ENCODE assay signal across 13 mouse cellular contexts in the genomic region with DNA sequence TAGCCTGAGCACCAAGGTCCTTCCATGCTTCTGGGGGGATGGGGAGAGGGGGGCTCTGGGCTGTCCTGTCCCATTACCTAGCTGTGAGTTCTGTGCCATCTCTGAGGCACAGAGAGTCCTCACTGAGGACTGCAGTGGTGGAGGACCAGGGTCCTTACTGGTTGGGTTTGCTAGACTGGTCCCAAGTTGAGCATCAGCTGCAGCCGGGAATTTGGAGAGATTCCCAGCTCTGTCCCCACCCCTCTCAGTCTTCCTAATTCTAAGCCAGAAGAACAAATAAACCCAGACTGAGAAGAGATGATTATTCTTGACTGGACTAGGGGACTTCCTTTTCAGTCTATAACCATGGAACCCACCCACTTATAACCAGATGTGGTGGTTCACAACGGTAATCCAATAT. TPM values are rescaled to one million over a fixed set of nuclear protein-coding genes. Genes with fewer than 3 reads are reported as not detected.
DNase-seq lines count a peak whose midpoint lies in the region; ATAC-seq and TF ChIP-seq lines count a peak whose summit lies in the region.
"Had no signal": no experiment of that assay in that cellular context is flagged by ENCODE, and none has a peak within 500 bp of the region (broad histone marks: within the 10 kb centered on the region; RNA-seq: fewer than 3 reads in every experiment).

No protein-coding gene starts in this region.

- WGBS in intestine, embryonic 15.5 days = 40% methylated on average over 2 of the region's 2 CpGs
- WGBS in intestine, postnatal 0 days = 31% methylated on average over 2 of the region's 2 CpGs
- 51% methylated on average over 2 of the region's 2 CpGs for WGBS in intestine, embryonic 16.5 days

- TF ChIP-seq CTCF in intestine, postnatal 0 days (IDR thresholded peaks at IDR 0.05; ENCODE audit: low read depth) = no peak
- no peak for TF ChIP-seq CTCF in brain, embryonic 14.5 days (IDR thresholded peaks at IDR 0.05; ENCODE audit: borderline replicate concordance, extremely low read depth, insufficient read depth, insufficient read length)

- no peak overlapping the region for H3K27ac ChIP-seq in intestine, embryonic 15.5 days
- H3K27ac ChIP-seq in intestine, postnatal 0 days (ENCODE audit: low read depth, low read length) = no peak overlapping the region
- no peak overlapping the region; the same call in 1 of the 2 replicates for H3K27ac ChIP-seq in intestine, embryonic 16.5 days (ENCODE audit: low read length)
- H3K27ac ChIP-seq: embryonic facial prominence, embryonic 12.5 days had no signal

- TF ChIP-seq POLR2A in brain, embryonic 14.5 days (IDR thresholded peaks at IDR 0.05; ENCODE audit: borderline replicate concordance, extremely low read depth, insufficient read depth, insufficient read length, poor library complexity, severe bottlenecking) = no peak

- intact Hi-C loops in left cerebral cortex, postnatal 10 days (cut with DNase I) = no loop called here

- no peak overlapping the region for H3K9ac ChIP-seq in intestine, embryonic 15.5 days
- H3K9ac ChIP-seq in intestine, postnatal 0 days (ENCODE audit: low read depth, low read length) = no peak overlapping the region
- H3K9ac ChIP-seq in intestine, embryonic 16.5 days (ENCODE audit: low read depth, low read length) = peak overlapping the region; percentile 29; the same call in 1 of the 2 replicates
- H3K9ac ChIP-seq: embryonic facial prominence, embryonic 12.5 days had no signal

- no peaks in the 10 kb centered on the region for H3K9me3 ChIP-seq in intestine, embryonic 15.5 days
- no peaks in the 10 kb centered on the region for H3K9me3 ChIP-seq in intestine, postnatal 0 days (ENCODE audit: control insufficient read depth)
- H3K9me3 ChIP-seq in intestine, embryonic 16.5 days (ENCODE audit: control insufficient read depth, low read length) = no peaks in the 10 kb centered on the region
- H3K9me3 ChIP-seq: embryonic facial prominence, embryonic 12.5 days had no signal

- peak; percentile 59 for DNase-seq in Muller cell, postnatal 12 days (ENCODE audit: inconsistent ontology term)
- DNase-seq in brain, embryonic 14.5 days (ENCODE audit: low read depth) = peak; percentile 21
- DNase-seq in left cerebral cortex, postnatal 10 days (ENCODE audit: extremely low spot score in 1 of 2, low spot score in 2 of 2) = no peak
- no peak for DNase-seq in urinary bladder, postnatal 36 days (ENCODE audit: low spot score in 2 of 2)
- DNase-seq: cerebellum, adult 8-10 months; layer of hippocampus, adult 9-11 months; liver; lung, postnatal 4 days had no signal

- H3K4me1 ChIP-seq in intestine, embryonic 15.5 days (replicated peaks) = peaks cover 4% of the 10 kb centered on the region; the same call in 1 of the 2 replicates
- no peaks in the 10 kb centered on the region; the same call in 1 of the 2 replicates for H3K4me1 ChIP-seq in intestine, postnatal 0 days (replicated peaks; ENCODE audit: control insufficient read depth, insufficient read depth, low read length)
- H3K4me1 ChIP-seq in intestine, embryonic 16.5 days (ENCODE audit: control insufficient read depth, insufficient read depth, low read length) = peaks cover 11% of the 10 kb centered on the region; the same call in 1 of the 2 replicates

- peak overlapping the region; percentile 24 for H3K4me2 ChIP-seq in intestine, embryonic 15.5 days (replicated peaks)
- H3K4me2 ChIP-seq in intestine, postnatal 0 days (replicated peaks; ENCODE audit: low read depth) = no peak overlapping the region
- H3K4me2 ChIP-seq in intestine, embryonic 16.5 days (ENCODE audit: low read depth, low read length) = no peak overlapping the region

- no peak for ATAC-seq in intestine, embryonic 15.5 days
- ATAC-seq in intestine, postnatal 0 days = no peak
- ATAC-seq in intestine, embryonic 16.5 days = no peak
- no peak for ATAC-seq in inflammation-experienced regulatory T-cells, adult 6 months

- H3K36me3 ChIP-seq in intestine, embryonic 15.5 days = no peaks in the 10 kb centered on the region
- no peaks in the 10 kb centered on the region for H3K36me3 ChIP-seq in intestine, postnatal 0 days (ENCODE audit: control insufficient read depth, insufficient read depth)
- no peaks in the 10 kb centered on the region for H3K36me3 ChIP-seq in intestine, embryonic 16.5 days (ENCODE audit: control insufficient read depth, insufficient read depth, low read length)
- H3K36me3 ChIP-seq: embryonic facial prominence, embryonic 12.5 days had no signal

- H3K4me3 ChIP-seq in intestine, embryonic 15.5 days (replicated peaks) = no peak overlapping the region
- no peak overlapping the region for H3K4me3 ChIP-seq in intestine, postnatal 0 days (ENCODE audit: low read depth, low read length)
- no peak overlapping the region for H3K4me3 ChIP-seq in intestine, embryonic 16.5 days (ENCODE audit: low read length)
- H3K4me3 ChIP-seq: embryonic facial prominence, embryonic 12.5 days had no signal

- no peaks in the 10 kb centered on the region for H3K27me3 ChIP-seq in intestine, embryonic 15.5 days (replicated peaks)
- no peaks in the 10 kb centered on the region for H3K27me3 ChIP-seq in intestine, postnatal 0 days (replicated peaks; ENCODE audit: control insufficient read depth, insufficient read depth, low read length)
- H3K27me3 ChIP-seq in intestine, embryonic 16.5 days (replicated peaks; ENCODE audit: control insufficient read depth, insufficient read depth, low read length) = no peaks in the 10 kb centered on the region
- H3K27me3 ChIP-seq: embryonic facial prominence, embryonic 12.5 days had no signal

RNA-seq across cellular contexts. Expression of a gene that starts 4.5 kb away (rescaled TPM):
- 0.83 and 1.5 TPM in 2 replicates for polyA plus RNA-seq in intestine, embryonic 15.5 days (2015; fragmentation: Nextera tagmentation; extraction: Ambion mirVana)
- 0.80 and 1.6 TPM in 2 replicates for polyA plus RNA-seq in intestine, postnatal 0 days (2015; fragmentation: Nextera tagmentation; extraction: Ambion mirVana)
- polyA plus RNA-seq in brain, embryonic 14.5 days (2012; rRNA removed) = 1.7 and 3.6 TPM in 2 replicates
- 1.4 and 1.6 TPM in 2 replicates for polyA plus RNA-seq in intestine, embryonic 16.5 days (2015; fragmentation: Nextera tagmentation; extraction: Ambion mirVana)
- total RNA-seq in left cerebral cortex, postnatal 10 days (2021) = 1 to 10 TPM; 1.3 to 2.7 TPM
- under 1 TPM; 0.36 to 0.78 (median 0.53) TPM for polyA plus RNA-seq in inflammation-experienced regulatory T-cells, adult 6 months (2017; shearing (Covaris generic))

RNA-seq across cellular contexts. Expression of a gene that starts 4.6 kb away (rescaled TPM):
- polyA plus RNA-seq in intestine, embryonic 15.5 days (2015; fragmentation: Nextera tagmentation; extraction: Ambion mirVana) = 16.5 and 17.0 TPM in 2 replicates
- polyA plus RNA-seq in intestine, postnatal 0 days (2015; fragmentation: Nextera tagmentation; extraction: Ambion mirVana) = 7.4 and 9.0 TPM in 2 replicates
- polyA plus RNA-seq in brain, embryonic 14.5 days (2012; rRNA removed) = 13.5 and 14.5 TPM in 2 replicates
- polyA plus RNA-seq in intestine, embryonic 16.5 days (2015; fragmentation: Nextera tagmentation; extraction: Ambion mirVana) = 17.3 and 19.1 TPM in 2 replicates
- 10 to 100 TPM; 25.5 to 28.5 TPM for total RNA-seq in left cerebral cortex, postnatal 10 days (2021)
- 10 to 100 TPM; 30.4 to 76.6 (median 56.4) TPM for polyA plus RNA-seq in inflammation-experienced regulatory T-cells, adult 6 months (2017; shearing (Covaris generic))

RNA-seq across cellular contexts. Expression of a gene that starts 20.4 kb away (rescaled TPM):
- polyA plus RNA-seq in intestine, embryonic 15.5 days (2015; fragmentation: Nextera tagmentation; extraction: Ambion mirVana) = 209 and 229 TPM in 2 replicates
- 199 and 218 TPM in 2 replicates for polyA plus RNA-seq in intestine, postnatal 0 days (2015; fragmentation: Nextera tagmentation; extraction: Ambion mirVana)
- 92.0 and 111 TPM in 2 replicates for polyA plus RNA-seq in brain, embryonic 14.5 days (2012; rRNA removed)
- 251 and 266 TPM in 2 replicates for polyA plus RNA-seq in intestine, embryonic 16.5 days (2015; fragmentation: Nextera tagmentation; extraction: Ambion mirVana)
- total RNA-seq in left cerebral cortex, postnatal 10 days (2021) = 100 to 1,000 TPM; 114 to 127 TPM
- polyA plus RNA-seq in inflammation-experienced regulatory T-cells, adult 6 months (2017; shearing (Covaris generic)) = 100 to 1,000 TPM; 119 to 153 (median 121) TPM

RNA-seq across cellular contexts. Expression of a gene that starts 24.1 kb away (rescaled TPM):
- polyA plus RNA-seq in intestine, embryonic 15.5 days (2015; fragmentation: Nextera tagmentation; extraction: Ambion mirVana) = 2.1 and 2.8 TPM in 2 replicates
- polyA plus RNA-seq in intestine, postnatal 0 days (2015; fragmentation: Nextera tagmentation; extraction: Ambion mirVana) = 0.73 and 1.2 TPM in 2 replicates
- 0.25 and 0.44 TPM in 2 replicates for polyA plus RNA-seq in brain, embryonic 14.5 days (2012; rRNA removed)
- polyA plus RNA-seq in intestine, embryonic 16.5 days (2015; fragmentation: Nextera tagmentation; extraction: Ambion mirVana) = 2.9 and 3.3 TPM in 2 replicates
- total RNA-seq in left cerebral cortex, postnatal 10 days (2021) = under 1 TPM in 1 of 2 experiments, not detected in 1; 0.93 TPM
- under 1 TPM; 0.82 to 0.95 (median 0.91) TPM for polyA plus RNA-seq in inflammation-experienced regulatory T-cells, adult 6 months (2017; shearing (Covaris generic))

RNA-seq across cellular contexts. Expression of a gene that starts 39.3 kb away (rescaled TPM):
- polyA plus RNA-seq in intestine, embryonic 15.5 days (2015; fragmentation: Nextera tagmentation; extraction: Ambion mirVana) = 59.5 and 67.6 TPM in 2 replicates
- 17.7 and 18.6 TPM in 2 replicates for polyA plus RNA-seq in intestine, postnatal 0 days (2015; fragmentation: Nextera tagmentation; extraction: Ambion mirVana)
- polyA plus RNA-seq in brain, embryonic 14.5 days (2012; rRNA removed) = 29.5 and 40.2 TPM in 2 replicates
- 59.9 and 65.4 TPM in 2 replicates for polyA plus RNA-seq in intestine, embryonic 16.5 days (2015; fragmentation: Nextera tagmentation; extraction: Ambion mirVana)
- 10 to 100 TPM; 20.9 to 21.8 TPM for total RNA-seq in left cerebral cortex, postnatal 10 days (2021)
- 10 to 100 TPM; 33.2 to 54.7 (median 51.4) TPM for polyA plus RNA-seq in inflammation-experienced regulatory T-cells, adult 6 months (2017; shearing (Covaris generic))

Comparison
In these comparisons a context has a peak if more than half of its experiments do, and no peak if none do; other contexts are left out.
1. DNase-seq: peak in Muller cell, postnatal 12 days (single experiment) and brain, embryonic 14.5 days (single experiment); none in left cerebral cortex, postnatal 10 days (0 of 2) and urinary bladder, postnatal 36 days (0 of 2).